Mouse (Mus musculus): ENCODE data around the gene Got2. TPM values are rescaled to one million over a fixed set of nuclear protein-coding genes. Genes with fewer than 3 reads are reported as not detected.
A peak's percentile ranks its signal among the peaks of the same experiment; 100 is the strongest.
"Not testable (repeated sequence)": the region's sequence is repeated elsewhere in the genome, so short reads cannot be mapped to it uniquely, and the experiment has no call there.

The Got2 gene
- total RNA-seq, 1 experiment: 199 TPM

- H3K36me3 ChIP-seq (ENCODE audit: control insufficient read depth, insufficient read depth, low read length, poor library complexity, severe bottlenecking): peaks cover 6% of the 10 kb centered on the region; the same call in 1 of the 2 replicates
- H3K9me3 ChIP-seq (ENCODE audit: control insufficient read depth, insufficient read depth, low read depth, low read length): no peaks in the 10 kb centered on the region
- in situ Hi-C loops (cut with MboI; ENCODE audit: low sequenced_read_pairs in 2 of 2, unreplicated experiment in 2 of 2): no loop called here
- peak overlapping the region; percentile 73 for H3K27ac ChIP-seq (ENCODE audit: insufficient read depth, low read depth, low read length, poor library complexity, severe bottlenecking)
- peak; percentile 92 for DNase-seq (ENCODE audit: low read depth, low spot score)
- 0 out of 2 replicates have a peak, but pooled peaks have one; percentile 12 for TF ChIP-seq CHD2 (IDR thresholded peaks at IDR 0.05; ENCODE audit: low read depth, low read length)
- TF ChIP-seq MAFK (IDR thresholded peaks at IDR 0.05; ENCODE audit: insufficient read depth, low read depth, low read length): no peak
- H3K4me3 ChIP-seq (ENCODE audit: insufficient read depth in 1 of 2, low read depth in 1 of 2, low read length in 2 of 2, poor library complexity in 1 of 2, severe bottlenecking in 1 of 2): peak overlapping the region; percentile 40 to 65
- H3K9ac ChIP-seq (ENCODE audit: insufficient read depth, low read depth, low read length, poor library complexity, severe bottlenecking): peak overlapping the region; percentile 56
- H3K4me1 ChIP-seq (ENCODE audit: control insufficient read depth in 2 of 2, insufficient read depth in 2 of 2, low read length in 2 of 2, poor library complexity in 1 of 2): peaks cover 10 to 30% of the 10 kb centered on the region in 2 experiments
These were observed 54.8 kb downstream of the Got2 start for GRCm38 (mm10) chr8:95833435-95833984.

GRCm38 (mm10) chr8:95832603-95833434, 55.5 kb downstream of the Got2 start:
- in situ Hi-C loops (cut with MboI; ENCODE audit: low sequenced_read_pairs in 2 of 2, unreplicated experiment in 2 of 2): no loop called here
- Histone ChIP-seq H3K27ac (ENCODE audit: insufficient read depth, low read depth, low read length, poor library complexity, severe bottlenecking) (peak overlapping the region; percentile 73), H3K9ac (ENCODE audit: insufficient read depth, low read depth, low read length, poor library complexity, severe bottlenecking) (peak overlapping the region; percentile 56; the same call in 1 of the 2 replicates)

DNA sequence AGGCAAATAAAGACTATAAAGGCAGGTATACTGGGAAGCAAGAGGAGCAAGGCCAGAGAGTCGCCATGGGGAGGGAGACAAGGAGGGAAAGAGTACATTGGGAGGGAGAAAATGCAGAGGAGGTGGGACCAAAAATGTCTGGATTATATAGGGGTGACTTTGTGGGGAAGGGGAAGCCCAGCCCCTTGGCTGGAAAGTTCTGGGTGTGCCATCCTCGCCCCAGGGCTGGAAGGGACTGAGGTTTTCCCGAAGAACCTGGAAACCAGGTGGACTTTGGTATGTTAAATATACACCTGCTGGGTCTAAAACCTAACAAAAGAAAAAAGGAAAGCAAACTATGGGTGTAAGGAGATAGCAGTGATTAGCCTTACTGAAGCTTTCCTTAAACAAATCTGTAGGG, 58.2 kb downstream of the Got2 start:
- Histone ChIP-seq H3K9me3 (ENCODE audit: control insufficient read depth, insufficient read depth, low read depth, low read length) (no peaks in the 10 kb centered on the region), H3K4me1 (ENCODE audit: control insufficient read depth in 2 of 2, insufficient read depth in 2 of 2, low read length in 2 of 2, poor library complexity in 1 of 2) (peaks cover 10 to 19% of the 10 kb centered on the region in 2 experiments), H3K9ac (ENCODE audit: insufficient read depth, low read depth, low read length, poor library complexity, severe bottlenecking) (no peak overlapping the region), H3K36me3 (ENCODE audit: control insufficient read depth, insufficient read depth, low read length, poor library complexity, severe bottlenecking) (no peaks in the 10 kb centered on the region; the same call in 1 of the 2 replicates), H3K4me3 (ENCODE audit: insufficient read depth in 1 of 2, low read depth in 1 of 2, low read length in 2 of 2, poor library complexity in 1 of 2, severe bottlenecking in 1 of 2) (no peak overlapping the region), H3K27ac (ENCODE audit: insufficient read depth, low read depth, low read length, poor library complexity, severe bottlenecking) (no peak overlapping the region)
- no peak for DNase-seq (ENCODE audit: low read depth, low spot score)
- in situ Hi-C loops (cut with MboI; ENCODE audit: low sequenced_read_pairs in 2 of 2, unreplicated experiment in 2 of 2): no loop called here
- TF ChIP-seq CHD2 (IDR thresholded peaks at IDR 0.05; ENCODE audit: low read depth, low read length): no peak
- no peak for TF ChIP-seq HCFC1 (IDR thresholded peaks at IDR 0.05; ENCODE audit: borderline replicate concordance, insufficient read depth, low read length)
- TF ChIP-seq ZNF384 (IDR thresholded peaks at IDR 0.05; ENCODE audit: low read depth, low read length): no peak
- no peak for TF ChIP-seq ZC3H11A (IDR thresholded peaks at IDR 0.05; ENCODE audit: borderline replicate concordance, low read depth, low read length)
- TF ChIP-seq MAFK (IDR thresholded peaks at IDR 0.05; ENCODE audit: insufficient read depth, low read depth, low read length): no peak

More at GRCm38 (mm10) chr8:95832603-95833434, 55.5 kb downstream of the Got2 start:
- Histone ChIP-seq H3K36me3 (ENCODE audit: control insufficient read depth, insufficient read depth, low read length, poor library complexity, severe bottlenecking) (peaks cover 6% of the 10 kb centered on the region; the same call in 1 of the 2 replicates), H3K4me1 (ENCODE audit: control insufficient read depth in 2 of 2, insufficient read depth in 2 of 2, low read length in 2 of 2, poor library complexity in 1 of 2) (peaks cover 10 to 34% of the 10 kb centered on the region in 2 experiments), H3K9me3 (ENCODE audit: control insufficient read depth, insufficient read depth, low read depth, low read length) (no peaks in the 10 kb centered on the region), H3K4me3 (ENCODE audit: insufficient read depth in 1 of 2, low read depth in 1 of 2, low read length in 2 of 2, poor library complexity in 1 of 2, severe bottlenecking in 1 of 2) (peak overlapping the region; percentile 43 to 65)
- TF ChIP-seq MAFK (IDR thresholded peaks at IDR 0.05; ENCODE audit: insufficient read depth, low read depth, low read length) (peak; percentile 83), HCFC1 (IDR thresholded peaks at IDR 0.05; ENCODE audit: borderline replicate concordance, insufficient read depth, low read length) (peak; percentile 16; the same call in 1 of the 2 replicates), ZC3H11A (IDR thresholded peaks at IDR 0.05; ENCODE audit: borderline replicate concordance, low read depth, low read length) (peak; percentile 19; the same call in 1 of the 2 replicates), CHD2 (IDR thresholded peaks at IDR 0.05; ENCODE audit: low read depth, low read length) (no peak), ZNF384 (IDR thresholded peaks at IDR 0.05; ENCODE audit: low read depth, low read length) (no peak)
- DNase-seq (ENCODE audit: low read depth, low spot score): peak; percentile 86

GRCm38 (mm10) chr8:95825162-95825561, 63.2 kb downstream of the Got2 start, which contains the start of gene Sap18b:
Sap18b (plus strand) TSS chr8:95825346.
- H3K36me3 ChIP-seq (ENCODE audit: control insufficient read depth, insufficient read depth, low read length, poor library complexity, severe bottlenecking); DNase-seq (ENCODE audit: low read depth, low spot score); H3K9ac ChIP-seq (ENCODE audit: insufficient read depth, low read depth, low read length, poor library complexity, severe bottlenecking); in situ Hi-C loops (cut with MboI; ENCODE audit: low sequenced_read_pairs in 2 of 2, unreplicated experiment in 2 of 2); H3K27ac ChIP-seq (ENCODE audit: insufficient read depth, low read depth, low read length, poor library complexity, severe bottlenecking); H3K9me3 ChIP-seq (ENCODE audit: control insufficient read depth, insufficient read depth, low read depth, low read length): not testable (repeated sequence)
- H3K4me3 ChIP-seq (ENCODE audit: insufficient read depth in 1 of 2, low read depth in 1 of 2, low read length in 2 of 2, poor library complexity in 1 of 2, severe bottlenecking in 1 of 2): peak within 1 kb of the TSS; percentile 32 to 50; a peak in 3 of 4 replicates
- H3K4me1 ChIP-seq (ENCODE audit: control insufficient read depth in 2 of 2, insufficient read depth in 2 of 2, low read length in 2 of 2, poor library complexity in 1 of 2): peaks cover 0 to 15% of the 10 kb centered on the region in 2 experiments; a peak in 3 of 4 replicates
